Mouse (Mus musculus) embryonic facial prominence, embryonic 14.5 days (tissue): ENCODE measurements around the gene 1700008O03Rik. TPM values are rescaled to one million over a fixed set of nuclear protein-coding genes. Genes with fewer than 3 reads are reported as not detected.

Source experiments
- ATAC-seq: fragments of 200-750 bp; cut with Nextera tagmentation; 2 replicates; pipeline ENCODE4 v1.8.0; 2017; ENCODE audit warnings: low read depth, moderate number of reproducible peaks, moderate TSS enrichment
- DNase-seq: peaks from one replicate; pipeline ENCODE4 v3.0.0-alpha.2; 2015; ENCODE audit warnings: low spot score
- H3K27ac ChIP-seq: fragments of 300-500 bp; sonication (generic); replicated peaks from 2 replicates; pipeline ENCODE4 v1.5.1; 2014; ENCODE audit warnings: low read depth, mild to moderate bottlenecking, low read length, moderate library complexity
- H3K27me3 ChIP-seq: fragments of 300-500 bp; sonication (generic); replicated peaks from 2 replicates; pipeline ENCODE4 v1.6.1; 2014; ENCODE audit warnings: low read length; ENCODE audit not compliant: control insufficient read depth, insufficient read depth
- H3K36me3 ChIP-seq: fragments of 300-500 bp; sonication (generic); 2 replicates; pipeline ENCODE4 v1.6.1; 2014; ENCODE audit warnings: low read length, mixed read lengths; ENCODE audit not compliant: control insufficient read depth, insufficient read depth
- H3K4me1 ChIP-seq: fragments of 300-500 bp; sonication (generic); 2 replicates; pipeline ENCODE4 v1.6.1; 2014; ENCODE audit warnings: antibody characterized with exemption, low read length; ENCODE audit not compliant: control insufficient read depth, insufficient read depth
- H3K4me2 ChIP-seq: fragments of 300-500 bp; sonication (generic); 2 replicates; pipeline ENCODE4 v1.6.1; 2014; ENCODE audit warnings: low read depth, mild to moderate bottlenecking, low read length, moderate library complexity, mixed read lengths
- H3K4me3 ChIP-seq: fragments of 300-500 bp; sonication (generic); 2 replicates; pipeline ENCODE4 v1.5.1; 2014; ENCODE audit warnings: low read depth, mild to moderate bottlenecking, low read length
- H3K9ac ChIP-seq: fragments of 300-500 bp; sonication (generic); 2 replicates; pipeline ENCODE4 v1.6.1; 2014; ENCODE audit warnings: low read depth, mild to moderate bottlenecking, low read length, moderate library complexity, mixed read lengths
- H3K9me3 ChIP-seq: fragments of 300-500 bp; sonication (generic); 2 replicates; pipeline ENCODE4 v1.6.1; 2016; ENCODE audit warnings: low read length; ENCODE audit not compliant: control insufficient read depth
- WGBS: fragments of 180-500 bp; shearing (Covaris S2); extraction: QIAGEN DNeasy Blood & Tissue Kit; methylation state at CpG from one replicate; pipeline ENCODE4 v1.1.7; 2014; 5-methylcytosine and 5-hydroxymethylcytosine counted together
- polyA plus RNA-seq: library from polyadenylated mRNA; unstranded; fragments of >200 nt; fragmentation: Nextera tagmentation; extraction: Ambion mirVana; gene quantifications from 2 replicates; pipeline ENCODE4 v1.2.1, GENCODE M21; 2014

The 1700008O03Rik gene
- polyA plus RNA-seq, 1 experiment from 2014 or later = 0.33 TPM

GRCm38 (mm10) chr7:44335031-44335878, 50.4 kb downstream of the 1700008O03Rik start:
- Histone ChIP-seq H3K9me3 (no peaks in the 10 kb centered on the region), H3K27ac (no peak overlapping the region), H3K9ac (peak overlapping the region; percentile 30; the same call in 1 of the 2 replicates), H3K27me3 (peaks cover 70% of the 10 kb centered on the region), H3K4me1 (peaks cover 6% of the 10 kb centered on the region; the same call in 1 of the 2 replicates), H3K36me3 (no peaks in the 10 kb centered on the region), H3K4me3 (peak overlapping the region; percentile 42), H3K4me2 (peak overlapping the region; percentile 73)
- 7% methylated on average over 14 of the region's 40 CpGs for WGBS
- peak; percentile 56; the same call in 1 of the 2 replicates for ATAC-seq
- DNase-seq = peak; percentile 50

GRCm38 (mm10) chr7:44334139-44334538, 51.5 kb downstream of the 1700008O03Rik start:
- H3K36me3 ChIP-seq = no peaks in the 10 kb centered on the region
- ATAC-seq (no peak), DNase-seq (no peak)
- no peak overlapping the region for H3K4me3 ChIP-seq
- WGBS = 69% methylated on average over 14 of the region's 14 CpGs
- no peaks in the 10 kb centered on the region for H3K9me3 ChIP-seq
- no peak overlapping the region for H3K4me2 ChIP-seq
- H3K4me1 ChIP-seq = peaks cover 6% of the 10 kb centered on the region; the same call in 1 of the 2 replicates
- no peak overlapping the region for H3K9ac ChIP-seq
- no peak overlapping the region for H3K27ac ChIP-seq
- H3K27me3 ChIP-seq = peaks cover 60% of the 10 kb centered on the region

GRCm38 (mm10) chr7:44332336-44332735, 53.3 kb downstream of the 1700008O03Rik start:
- Histone ChIP-seq H3K27me3 (peaks cover 42% of the 10 kb centered on the region), H3K27ac (no peak overlapping the region), H3K9me3 (no peaks in the 10 kb centered on the region), H3K4me1 (peaks cover 6% of the 10 kb centered on the region; the same call in 1 of the 2 replicates), H3K36me3 (no peaks in the 10 kb centered on the region), H3K4me2 (no peak overlapping the region), H3K9ac (no peak overlapping the region), H3K4me3 (no peak overlapping the region)
- 59% methylated on average over 3 of the region's 3 CpGs for WGBS
- DNase-seq = no peak
- ATAC-seq = no peak

- Histone ChIP-seq H3K9ac (no peak overlapping the region), H3K4me2 (no peak overlapping the region), H3K27me3 (no peaks in the 10 kb centered on the region), H3K36me3 (no peaks in the 10 kb centered on the region), H3K4me1 (no peaks in the 10 kb centered on the region), H3K4me3 (no peak overlapping the region), H3K9me3 (no peaks in the 10 kb centered on the region), H3K27ac (no peak overlapping the region)
- WGBS = 63% methylated on average over 6 of the region's 6 CpGs
- ATAC-seq = no peak
- no peak for DNase-seq
Observed at GRCm38 (mm10) chr7:44326614-44327013, 59.0 kb downstream of the 1700008O03Rik start.

- 0 out of 2 replicates have a peak, but pooled peaks cover 15% of the 10 kb centered on the region for H3K36me3 ChIP-seq
- H3K9me3 ChIP-seq = no peaks in the 10 kb centered on the region
- WGBS = 90% methylated on average over 1 of the region's 1 CpGs
- no peaks in the 10 kb centered on the region for H3K4me1 ChIP-seq
- no peak overlapping the region for H3K9ac ChIP-seq
- H3K4me3 ChIP-seq = no peak overlapping the region
- no peak overlapping the region for H3K4me2 ChIP-seq
- DNase-seq = no peak
- ATAC-seq = no peak
- H3K27me3 ChIP-seq = no peaks in the 10 kb centered on the region
- H3K27ac ChIP-seq = no peak overlapping the region
Observed at GRCm38 (mm10) chr7:44322290-44322689, 63.3 kb downstream of the 1700008O03Rik start.

- Histone ChIP-seq H3K4me1 (no peaks in the 10 kb centered on the region), H3K9ac (no peak overlapping the region), H3K4me2 (no peak overlapping the region), H3K27ac (no peak overlapping the region), H3K27me3 (no peaks in the 10 kb centered on the region), H3K4me3 (no peak overlapping the region), H3K36me3 (0 out of 2 replicates have a peak, but pooled peaks cover 19% of the 10 kb centered on the region), H3K9me3 (no peaks in the 10 kb centered on the region)
- no peak for ATAC-seq
- no peak for DNase-seq
- 53% methylated on average over 8 of the region's 8 CpGs for WGBS
Observed at GRCm38 (mm10) chr7:44320886-44321285, 64.7 kb downstream of the 1700008O03Rik start.

- 0 out of 2 replicates have a peak, but pooled peaks cover 30% of the 10 kb centered on the region for H3K36me3 ChIP-seq
- H3K4me2 ChIP-seq = no peak overlapping the region
- ATAC-seq (no peak), DNase-seq (no peak)
- no peak overlapping the region for H3K4me3 ChIP-seq
- WGBS = 28% methylated on average over 4 of the region's 4 CpGs
- H3K4me1 ChIP-seq = no peaks in the 10 kb centered on the region
- H3K9ac ChIP-seq = no peak overlapping the region
- H3K9me3 ChIP-seq = no peaks in the 10 kb centered on the region
- H3K27ac ChIP-seq = no peak overlapping the region
- no peaks in the 10 kb centered on the region for H3K27me3 ChIP-seq
Observed at GRCm38 (mm10) chr7:44317913-44318312, 67.7 kb downstream of the 1700008O03Rik start.

- H3K27me3 ChIP-seq = no peaks in the 10 kb centered on the region; the same call in 1 of the 2 replicates
- no peak for DNase-seq
- WGBS = 61% methylated on average over 14 of the region's 16 CpGs
- 0 out of 2 replicates have a peak, but pooled peaks cover 16% of the 10 kb centered on the region for H3K36me3 ChIP-seq
- no peak overlapping the region for H3K4me3 ChIP-seq
- no peak for ATAC-seq
- H3K9me3 ChIP-seq = no peaks in the 10 kb centered on the region
- peaks cover 12% of the 10 kb centered on the region; the same call in 1 of the 2 replicates for H3K4me1 ChIP-seq
- H3K4me2 ChIP-seq = no peak overlapping the region
- no peak overlapping the region for H3K9ac ChIP-seq
- no peak overlapping the region for H3K27ac ChIP-seq
Observed at GRCm38 (mm10) chr7:44312484-44312883, 73.1 kb downstream of the 1700008O03Rik start.
